Mouse (Mus musculus) heart, adult 18-20 months (tissue): ENCODE measurements around the gene Gm26965. TPM values are rescaled to one million over a fixed set of nuclear protein-coding genes. Genes with fewer than 3 reads are reported as not detected.

Source experiments
- total RNA-seq, 2 experiments: library from RNA; stranded (reverse); gene quantifications; 2 replicates each; pipeline ENCODE4 v1.2.3; 2021

Gm26965 gene
- total RNA-seq, 2 experiments from 2014 or later = not detected

Other genes with a start within 250 kb of the Gm26965 start
- 1 to 10 TPM; 1.0 to 1.3 TPM for gene Zfp458, start 247.7 kb downstream of the Gm26965 start, total RNA-seq
- gene Zfp457, start 219.7 kb downstream of the Gm26965 start, total RNA-seq = 1 to 10 TPM; 3.2 to 4.2 TPM
- 1 to 10 TPM; 1.4 to 2.7 TPM for gene Zfp595, start 193.6 kb downstream of the Gm26965 start, total RNA-seq
- 1 to 10 TPM in 1 of 2 experiments, not detected in 1; 1.8 TPM for gene Gm28044, start 165.6 kb downstream of the Gm26965 start, total RNA-seq
- 1 to 10 TPM in 1 of 2 experiments, under 1 TPM in 1; 0.72 to 1.1 TPM for gene Zfp953, start 165.5 kb downstream of the Gm26965 start, total RNA-seq
- 1 to 10 TPM; 1.9 TPM for gene Gm28041, start 150.4 kb downstream of the Gm26965 start, total RNA-seq
- under 1 TPM; 0.32 to 0.82 TPM for gene Zfp456, start 150.3 kb downstream of the Gm26965 start, total RNA-seq
- gene Zfp429, start 126.3 kb downstream of the Gm26965 start, total RNA-seq = 1 to 10 TPM; 1.2 to 1.6 TPM
- under 1 TPM; 0.42 to 0.57 TPM for gene Zfp459, start 104.7 kb downstream of the Gm26965 start, total RNA-seq
- 1 to 10 TPM; 7.9 to 8.8 TPM for gene Zfp874a, start 74.5 kb downstream of the Gm26965 start, total RNA-seq
- gene Zfp874b, start 41.9 kb downstream of the Gm26965 start, total RNA-seq = 10 to 100 TPM; 14.9 to 17.5 TPM
- gene Zfp58, start 25.6 kb downstream of the Gm26965 start, total RNA-seq = 1 to 10 TPM; 3.6 to 3.7 TPM
- gene Zfp87, start within 50 bp of the Gm26965 start, total RNA-seq = 1 to 10 TPM; 8.8 TPM
- gene Zfp748, start 27.7 kb upstream of the Gm26965 start, total RNA-seq = 1 to 10 TPM; 3.0 to 4.8 TPM
- 1 to 10 TPM; 3.5 to 3.7 TPM for gene Zfp729b, start 83.6 kb upstream of the Gm26965 start, total RNA-seq
- gene Gm49345, start 111.6 kb upstream of the Gm26965 start, total RNA-seq = 1 to 10 TPM in 1 of 2 experiments, not detected in 1; 1.4 TPM
- gene Zfp729a, start 111.6 kb upstream of the Gm26965 start, total RNA-seq = 1 to 10 TPM; 2.7 to 3.5 TPM
- gene Zfp738, start 160.9 kb upstream of the Gm26965 start, total RNA-seq = 1 to 10 TPM; 4.0 to 4.9 TPM
- gene Zfp65, start 203.0 kb upstream of the Gm26965 start, total RNA-seq = 1 to 10 TPM; 4.8 to 8.4 TPM
- gene Zfp85, start 229.1 kb upstream of the Gm26965 start, total RNA-seq = 1 to 10 TPM; 1.7 to 2.8 TPM